Mouse (Mus musculus) lung, postnatal 25 days (tissue): ENCODE results near the gene Tctn1.
"Not testable (repeated sequence)": the region's sequence is repeated elsewhere in the genome, so short reads cannot be mapped to it uniquely, and the experiment has no call there.

ENCODE experiments used
- DNase-seq: peaks from one replicate; pipeline ENCODE4 v3.0.0; 2022; ENCODE audit warnings: low spot score

Tctn1 gene

GRCm38 (mm10) chr5:122218109-122218905 is 46.0 kb downstream of the Tctn1 start:
- DNase-seq, result no peak

DNA sequence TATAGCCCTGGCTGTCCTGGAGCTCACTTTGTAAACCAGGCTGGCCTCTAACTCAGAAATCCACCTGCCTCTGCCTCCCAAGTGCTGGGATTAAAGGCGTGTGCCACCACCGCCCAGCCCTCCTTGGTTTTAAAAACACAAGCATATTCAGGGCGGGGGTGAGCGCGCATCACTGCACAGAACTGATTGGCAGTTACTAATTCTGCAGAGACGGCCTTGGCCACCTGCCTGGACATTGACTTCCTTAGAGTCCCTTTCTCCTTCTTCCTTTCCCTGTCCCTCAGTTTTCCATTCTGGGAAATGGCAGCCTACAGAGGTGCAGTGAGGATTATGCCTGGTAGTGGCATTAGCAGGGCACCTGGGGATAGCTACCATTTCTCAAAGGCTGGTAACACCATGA is 46.6 kb downstream of the Tctn1 start:
- DNase-seq, result no peak

DNA sequence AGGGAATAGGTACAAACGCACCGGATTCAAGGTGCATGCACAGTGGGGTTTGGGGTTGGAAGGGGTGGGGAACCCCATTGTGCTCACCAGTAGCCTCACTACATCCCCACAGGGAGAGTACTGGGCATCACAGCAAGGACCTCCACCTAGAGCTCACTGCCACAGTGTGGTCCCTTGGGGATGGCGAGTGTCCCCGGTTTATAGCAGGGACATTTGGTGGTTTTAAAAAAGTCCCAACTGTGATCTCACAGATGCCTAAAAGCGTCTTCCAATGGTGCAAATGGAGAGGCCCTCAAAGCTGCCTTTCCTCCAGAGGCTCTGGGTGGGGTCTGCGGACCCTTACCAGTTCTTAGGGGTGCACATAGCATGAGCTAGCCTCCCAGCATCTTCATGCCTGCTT is 50.4 kb downstream of the Tctn1 start:
- DNase-seq, result no peak

DNA sequence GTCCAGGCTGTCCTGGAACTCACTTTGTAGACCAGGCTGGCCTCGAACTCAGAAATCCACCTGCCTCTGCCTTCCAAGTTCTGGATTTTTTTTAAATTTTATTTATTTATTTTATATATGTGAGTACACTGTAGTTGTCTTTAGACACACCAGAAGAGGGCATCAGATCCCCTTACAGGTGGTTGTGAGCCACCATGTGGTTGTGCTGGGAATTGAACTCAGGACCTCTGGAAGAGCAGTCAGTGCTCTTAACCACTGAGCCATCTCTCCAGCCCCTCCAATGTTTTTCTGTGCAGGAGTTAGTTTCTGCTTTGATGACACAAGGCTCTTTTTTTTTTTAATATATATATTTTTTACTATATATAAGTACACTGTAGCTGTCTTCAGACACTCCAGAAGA is 51.4 kb downstream of the Tctn1 start:
- not testable (repeated sequence) for DNase-seq

GRCm38 (mm10) chr5:122212125-122212524 is 52.1 kb downstream of the Tctn1 start:
- no peak for DNase-seq

- DNase-seq, result no peak
Observed at GRCm38 (mm10) chr5:122210890-122211289, 53.4 kb downstream of the Tctn1 start.

DNA sequence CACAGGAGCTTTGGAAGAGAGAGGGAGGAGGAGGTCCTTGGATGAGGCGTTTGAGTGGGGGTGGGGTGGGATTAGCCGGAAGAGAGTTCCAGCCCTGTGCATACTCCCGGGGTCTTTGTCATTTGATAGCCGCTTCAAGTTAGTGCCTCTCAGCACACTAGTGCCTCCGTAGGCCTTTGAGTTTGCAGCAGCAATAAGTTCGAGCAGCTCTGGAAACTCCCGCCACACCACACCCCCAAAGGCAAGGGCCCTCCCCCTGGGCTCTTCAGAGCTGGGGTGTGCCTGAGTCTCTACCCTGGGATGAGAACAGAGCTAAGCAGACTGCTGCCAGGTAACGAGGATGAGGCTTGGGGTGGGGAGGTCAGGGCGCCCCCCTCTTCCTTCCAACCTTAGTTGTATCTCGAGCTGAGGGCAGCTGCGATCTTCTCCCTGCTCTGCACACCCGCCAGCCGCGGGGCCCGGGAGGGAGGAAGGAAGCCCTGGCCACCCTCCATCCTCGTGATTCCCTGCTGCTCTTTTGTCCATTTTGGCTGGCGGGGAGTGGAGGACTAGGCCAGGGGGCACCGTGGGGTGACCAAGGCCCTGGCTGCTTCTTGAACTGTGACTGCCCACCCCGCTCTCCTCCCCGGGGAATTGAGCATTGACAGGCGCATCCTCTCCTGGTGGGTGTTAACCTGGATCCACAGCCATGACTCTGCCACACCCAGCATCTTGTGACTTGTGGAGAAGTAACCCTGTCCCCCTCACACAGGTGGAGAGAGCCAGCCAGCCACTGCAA is 54.5 kb downstream of the Tctn1 start:
- DNase-seq, result peak; percentile 64

DNA sequence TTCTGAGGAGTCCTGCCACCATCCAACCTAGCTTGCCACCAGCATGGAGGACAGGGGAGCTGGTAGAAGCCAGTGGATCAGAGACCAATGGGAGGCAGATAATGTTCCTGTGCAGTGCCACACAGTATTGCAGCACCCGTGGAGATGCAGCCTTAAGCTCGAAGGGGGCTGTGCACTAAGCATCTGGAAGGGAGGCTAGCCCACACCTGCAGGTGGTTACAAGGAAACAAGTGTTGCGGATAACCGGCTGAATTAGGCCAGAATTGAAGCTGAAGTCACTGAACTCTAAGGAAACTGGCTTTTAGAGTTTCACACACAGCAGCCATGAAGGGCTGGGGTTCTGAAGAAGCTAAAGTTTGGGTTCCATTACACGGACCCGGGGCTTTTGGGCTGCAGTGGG is 55.4 kb downstream of the Tctn1 start:
- DNase-seq, result no peak

- no peak for DNase-seq
Observed at GRCm38 (mm10) chr5:122206475-122206874, 57.8 kb downstream of the Tctn1 start, which contains the start of gene Hvcn1. Gene Hvcn1, plus strand, starts transcription at chr5:122206804.

DNA sequence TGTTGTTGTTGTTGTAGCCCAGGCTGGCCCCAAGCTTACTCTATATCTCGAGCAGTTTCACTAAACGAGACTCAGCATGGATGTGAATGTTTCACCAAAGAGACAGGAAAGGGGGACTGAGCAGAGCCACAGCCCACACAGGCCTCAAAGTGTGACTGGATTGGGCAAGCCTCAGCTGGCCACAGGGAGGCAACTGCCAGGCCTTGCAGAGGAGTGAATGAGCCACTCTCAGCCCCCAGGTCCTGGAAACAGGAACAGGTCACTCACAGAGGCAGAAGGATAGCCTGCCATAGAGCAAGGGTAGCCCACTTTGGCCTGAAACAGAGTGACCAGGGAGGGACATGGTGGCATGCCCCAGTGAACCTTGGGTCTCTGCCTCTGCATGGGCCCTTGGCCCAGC is 60.1 kb downstream of the Tctn1 start:
- DNase-seq, result no peak

GRCm38 (mm10) chr5:122201904-122202303 is 62.4 kb downstream of the Tctn1 start:
- no peak for DNase-seq

GRCm38 (mm10) chr5:122200872-122201271 is 63.4 kb downstream of the Tctn1 start:
- DNase-seq, result no peak

GRCm38 (mm10) chr5:122192347-122192746 is 71.9 kb downstream of the Tctn1 start:
- DNase-seq, result no peak

- DNase-seq, result no peak
Observed at GRCm38 (mm10) chr5:122191269-122192063, 72.8 kb downstream of the Tctn1 start.

GRCm38 (mm10) chr5:122190465-122190864 is 73.8 kb downstream of the Tctn1 start:
- no peak for DNase-seq

DNA sequence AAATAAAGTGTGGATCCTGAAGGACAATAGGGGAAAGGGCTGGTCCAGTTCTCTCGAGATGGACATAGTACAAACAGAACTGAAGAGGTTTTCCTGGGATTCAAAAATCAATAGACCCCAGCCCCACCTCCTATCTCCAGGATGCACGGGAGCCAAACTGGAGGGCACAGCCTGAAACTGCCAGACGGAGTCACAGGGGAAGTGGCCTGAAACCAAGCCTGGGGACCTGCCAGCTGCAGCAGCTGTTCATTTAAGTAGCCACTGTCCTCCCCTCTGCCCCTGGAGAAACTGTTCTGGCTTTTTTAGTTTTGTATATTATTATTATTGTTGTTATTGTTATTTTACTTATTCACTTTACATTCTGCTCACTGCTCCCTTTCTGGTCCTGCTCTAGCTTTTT is 75.1 kb downstream of the Tctn1 start:
- DNase-seq, result no peak
